Mouse (Mus musculus) urinary bladder, adult 2 months (tissue): ENCODE data around the gene Snrnp35. TPM values are rescaled to one million over a fixed set of nuclear protein-coding genes. Genes with fewer than 3 reads are reported as not detected.
"Not testable (repeated sequence)": the region's sequence is repeated elsewhere in the genome, so short reads cannot be mapped to it uniquely, and the experiment has no call there.

Source experiments
- DNase-seq: peaks from one replicate; pipeline ENCODE4 v3.0.0; 2022; ENCODE audit warnings: low spot score
- polyA plus RNA-seq: library from polyadenylated mRNA; depleted of rRNA; stranded (reverse); fragments of >200 nt; gene quantifications from 2 replicates; pipeline ENCODE4 v1.2.3, GENCODE M21; 2012

The Snrnp35 gene
- polyA plus RNA-seq, 1 experiment: 7.2 TPM

DNA sequence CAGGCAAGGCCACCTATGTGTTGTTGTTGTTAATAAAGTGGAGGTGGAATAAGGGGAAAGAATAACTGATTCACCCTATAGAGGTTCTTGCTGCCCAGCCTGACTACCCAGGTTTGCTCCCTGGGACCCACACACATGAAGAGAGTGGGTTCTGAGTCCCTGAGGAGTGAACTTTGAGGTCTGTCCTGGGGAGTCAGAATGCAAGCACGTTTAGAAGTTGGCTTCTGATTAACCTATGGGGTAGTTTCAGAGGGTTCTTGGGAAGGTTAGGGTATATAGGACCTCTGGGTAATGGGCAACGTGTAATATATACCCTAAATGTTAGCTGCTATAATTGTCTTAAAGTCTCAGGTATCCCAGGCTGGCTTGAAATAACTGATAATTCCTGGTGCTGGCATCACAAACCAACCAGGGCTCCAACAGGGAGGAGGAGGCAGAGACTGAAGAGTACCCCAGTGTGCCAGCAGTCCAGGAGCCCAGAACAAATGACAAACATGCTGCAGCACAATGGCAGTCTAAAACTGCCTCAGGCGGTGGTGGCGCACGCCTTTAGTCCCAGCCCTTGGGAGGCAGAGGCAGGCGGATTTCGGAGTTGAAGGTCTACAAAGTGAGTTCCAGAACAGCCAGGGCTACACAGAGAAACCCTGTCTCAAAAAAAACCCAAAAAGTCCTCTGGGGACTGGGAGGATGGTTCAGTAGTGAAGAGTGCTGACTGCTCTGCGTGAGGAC is 20.5 kb upstream of the Snrnp35 start:
- no peak for DNase-seq

DNA sequence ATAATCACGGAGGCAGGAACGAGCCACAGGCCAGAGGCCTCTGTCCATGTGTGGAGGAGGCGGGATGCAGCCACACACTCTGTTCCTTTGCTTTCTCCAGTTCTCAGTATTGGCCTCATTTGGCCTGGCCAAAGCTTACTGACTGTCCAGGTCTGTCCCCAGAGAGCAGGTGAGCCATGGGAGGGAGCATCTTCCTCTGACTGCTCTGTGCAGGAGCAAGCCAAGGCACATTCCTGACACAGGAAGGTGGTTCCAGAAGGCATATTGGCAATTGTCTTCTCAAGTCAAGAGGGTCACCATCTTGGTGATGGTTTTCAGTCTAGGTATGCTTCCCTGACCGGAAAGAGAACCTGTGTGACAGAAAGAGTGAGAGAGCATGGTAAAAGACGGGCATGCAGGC is 19.5 kb upstream of the Snrnp35 start:
- DNase-seq: no peak

DNA sequence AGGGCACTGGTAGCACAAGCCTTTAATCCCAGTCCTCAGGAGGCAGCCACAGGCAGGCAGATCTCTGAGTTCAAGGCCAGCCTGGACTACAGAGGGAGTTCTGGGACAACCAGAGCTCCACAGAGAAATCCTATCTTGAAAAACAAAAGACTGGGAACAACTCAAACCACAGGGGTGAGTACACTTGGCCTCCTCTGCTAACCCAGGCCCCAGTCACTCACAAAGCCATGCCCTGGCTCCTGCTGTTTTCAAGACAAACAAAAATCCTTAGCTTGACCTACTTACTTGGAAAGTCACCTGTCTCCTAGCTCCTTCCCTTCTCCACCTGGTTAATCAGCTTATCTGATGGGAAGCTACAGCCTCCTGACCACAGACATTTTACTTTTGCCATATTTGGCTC is 18.0 kb upstream of the Snrnp35 start:
- DNase-seq: no peak

DNA sequence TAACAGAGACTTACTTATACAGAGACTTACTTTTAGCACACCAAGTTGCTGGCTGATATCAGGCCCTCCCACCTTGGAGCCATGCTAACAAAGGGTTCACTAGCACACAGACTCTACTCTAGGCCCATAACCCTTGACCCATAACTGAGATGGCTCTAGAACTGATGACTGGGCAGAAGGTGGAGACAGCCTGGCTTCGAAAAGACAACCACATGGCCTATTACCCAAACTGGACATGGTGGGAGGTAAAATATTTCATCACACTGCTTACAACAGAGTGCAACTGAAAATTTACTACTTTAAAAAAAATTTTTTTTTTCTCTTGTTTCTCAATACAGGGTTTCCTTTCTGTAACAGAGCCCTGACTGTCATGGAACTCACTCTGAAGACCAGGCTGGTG is 15.2 kb upstream of the Snrnp35 start:
- DNase-seq: no peak

DNA sequence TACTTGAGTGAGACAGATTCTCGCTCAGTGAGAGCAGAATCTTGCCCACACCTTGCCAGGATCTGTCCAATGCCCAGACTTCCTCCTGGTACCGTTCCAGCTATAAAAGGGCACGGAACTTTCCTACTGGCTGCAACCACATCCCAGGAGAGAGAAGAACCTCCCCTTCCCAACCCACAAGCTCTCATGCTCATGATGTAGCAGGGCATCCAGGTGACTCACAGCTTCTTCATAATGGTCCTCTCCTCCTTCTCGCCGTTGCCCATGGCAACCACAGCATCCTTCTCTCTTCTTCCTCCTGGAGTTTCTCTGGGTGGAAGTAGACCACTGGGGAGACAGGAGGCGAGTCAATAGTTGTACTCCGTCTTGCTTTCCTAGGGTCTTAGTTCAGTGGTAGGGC is 14.6 kb upstream of the Snrnp35 start:
- no peak for DNase-seq

DNA sequence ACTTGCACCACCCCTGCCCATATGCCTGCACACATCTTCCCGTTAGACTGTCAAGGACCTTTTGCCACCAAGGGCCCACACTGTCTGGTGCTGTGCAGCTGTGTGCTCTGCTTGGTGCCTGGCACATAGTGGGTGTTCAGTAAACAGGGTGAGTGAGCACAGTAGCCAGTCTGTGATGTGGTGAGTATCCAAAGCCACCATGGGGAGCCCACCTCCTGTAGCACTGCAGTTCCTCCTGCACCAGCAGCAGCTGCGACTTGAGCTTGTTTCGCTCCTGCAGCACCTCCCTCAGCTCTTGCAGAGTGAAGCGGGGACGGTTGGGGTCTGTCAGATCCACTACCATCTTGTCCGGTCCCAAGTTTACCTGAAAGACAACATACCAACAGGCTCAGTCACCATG is 13.4 kb upstream of the Snrnp35 start:
- no peak for DNase-seq

DNA sequence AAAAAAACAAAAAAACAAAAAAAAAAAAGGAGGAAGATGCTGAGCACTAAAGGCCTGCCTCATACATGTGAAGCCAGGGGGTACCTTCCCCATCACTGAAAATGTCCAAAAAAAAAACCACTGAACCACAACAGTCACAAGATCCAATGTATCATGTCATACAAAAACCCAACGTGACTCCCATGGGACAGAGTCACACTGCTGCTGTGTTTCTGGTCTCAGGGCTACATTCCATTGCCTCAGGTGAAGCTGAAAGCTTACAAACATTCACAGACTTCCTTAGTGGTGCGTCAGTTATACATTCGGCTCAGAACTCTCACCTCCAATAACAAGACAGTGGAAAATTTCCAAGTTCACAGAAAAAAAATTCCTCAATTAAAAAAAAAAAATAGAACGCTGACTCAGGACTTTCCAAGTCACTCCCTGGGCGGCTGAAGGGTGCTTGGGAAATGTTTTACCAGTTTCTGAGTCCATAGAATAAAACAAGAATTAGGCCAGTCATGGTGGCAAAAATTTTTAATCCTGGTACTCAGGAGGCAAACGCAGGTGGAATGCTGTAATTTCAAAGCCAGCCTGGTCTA is 12.3 kb upstream of the Snrnp35 start:
- DNase-seq: no peak

DNA sequence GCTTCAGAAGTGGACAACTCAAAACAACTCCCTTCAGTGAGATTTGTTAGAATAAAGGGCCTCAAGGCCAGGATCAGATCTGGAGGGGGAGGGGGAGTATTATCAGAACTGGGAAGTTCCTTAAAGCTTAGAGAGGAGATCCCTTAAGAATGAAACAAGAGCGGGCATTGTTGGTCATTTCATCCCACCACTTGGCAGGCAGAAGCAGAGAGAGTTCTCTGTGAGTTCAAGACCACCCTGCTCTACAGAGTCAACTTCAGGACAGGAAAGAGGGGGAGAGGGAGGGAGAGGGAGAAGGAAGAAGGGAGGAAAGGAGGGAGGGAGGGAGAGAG is 4.1 kb upstream of the Snrnp35 start:
- DNase-seq: no peak

DNA sequence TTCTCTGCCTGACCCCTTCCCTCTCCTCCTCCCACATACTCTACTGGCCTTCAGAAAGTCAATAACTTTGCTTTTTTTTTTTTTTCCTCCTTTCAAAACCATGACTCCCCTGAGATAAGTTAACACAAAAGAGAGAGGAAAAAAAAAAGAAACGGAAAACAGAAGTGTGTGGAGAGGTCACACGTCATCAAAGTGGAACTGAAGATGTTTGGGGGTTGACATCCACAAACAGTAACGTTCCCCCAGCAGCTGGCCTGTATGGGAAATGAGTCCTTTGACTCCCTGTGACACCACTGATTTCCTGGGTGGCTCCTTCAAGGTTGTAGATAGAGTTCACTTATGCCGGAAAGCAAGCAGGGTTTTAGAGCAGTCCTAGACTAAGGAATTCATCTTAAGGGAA is 2.8 kb upstream of the Snrnp35 start:
- DNase-seq: no peak

DNA sequence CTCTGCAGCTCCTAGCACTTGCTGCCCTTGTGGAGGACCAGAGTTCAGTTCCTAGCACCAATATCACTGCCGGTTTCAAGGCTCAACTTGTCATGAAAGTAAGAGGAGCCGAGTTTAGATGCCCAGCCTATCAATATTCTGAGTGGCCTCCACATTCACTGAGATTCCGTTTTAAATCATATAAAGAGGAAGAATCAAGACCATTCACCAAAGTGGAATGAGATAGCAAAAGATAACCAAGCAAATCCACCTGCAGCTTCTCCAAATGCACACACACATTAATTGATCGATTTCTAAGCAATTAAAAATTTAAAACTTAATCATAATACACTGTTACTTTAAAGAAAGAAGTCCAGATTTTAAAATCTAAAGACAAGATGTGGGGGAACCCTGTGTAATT is 1.2 kb upstream of the Snrnp35 start:
- DNase-seq: no peak

DNA sequence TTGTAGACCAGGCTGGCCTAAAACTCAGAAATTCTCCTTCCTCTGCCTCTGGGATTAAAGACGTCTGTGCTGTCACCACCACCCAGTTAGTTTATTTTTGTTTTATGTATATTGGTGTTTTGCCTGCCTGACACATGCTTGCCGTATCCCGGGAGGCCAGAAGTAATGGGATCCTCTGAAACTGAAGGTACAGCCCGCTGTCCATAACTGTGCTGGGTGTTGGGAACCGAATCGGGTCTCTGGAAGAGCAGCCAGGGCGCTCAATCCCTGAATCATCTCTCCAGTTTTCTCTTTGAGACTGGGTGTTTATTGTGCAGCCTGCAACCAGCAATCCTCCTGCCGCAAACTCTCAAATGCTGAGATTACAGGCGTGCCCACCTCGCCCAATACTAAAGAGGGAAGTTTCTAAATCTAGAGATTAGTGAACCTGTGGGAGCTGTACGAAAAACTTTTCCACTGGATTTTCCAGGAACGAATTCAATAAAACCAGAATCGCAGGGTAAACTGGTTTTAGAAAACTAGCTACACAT is 433 bp upstream of the Snrnp35 start:
- no peak for DNase-seq

DNA sequence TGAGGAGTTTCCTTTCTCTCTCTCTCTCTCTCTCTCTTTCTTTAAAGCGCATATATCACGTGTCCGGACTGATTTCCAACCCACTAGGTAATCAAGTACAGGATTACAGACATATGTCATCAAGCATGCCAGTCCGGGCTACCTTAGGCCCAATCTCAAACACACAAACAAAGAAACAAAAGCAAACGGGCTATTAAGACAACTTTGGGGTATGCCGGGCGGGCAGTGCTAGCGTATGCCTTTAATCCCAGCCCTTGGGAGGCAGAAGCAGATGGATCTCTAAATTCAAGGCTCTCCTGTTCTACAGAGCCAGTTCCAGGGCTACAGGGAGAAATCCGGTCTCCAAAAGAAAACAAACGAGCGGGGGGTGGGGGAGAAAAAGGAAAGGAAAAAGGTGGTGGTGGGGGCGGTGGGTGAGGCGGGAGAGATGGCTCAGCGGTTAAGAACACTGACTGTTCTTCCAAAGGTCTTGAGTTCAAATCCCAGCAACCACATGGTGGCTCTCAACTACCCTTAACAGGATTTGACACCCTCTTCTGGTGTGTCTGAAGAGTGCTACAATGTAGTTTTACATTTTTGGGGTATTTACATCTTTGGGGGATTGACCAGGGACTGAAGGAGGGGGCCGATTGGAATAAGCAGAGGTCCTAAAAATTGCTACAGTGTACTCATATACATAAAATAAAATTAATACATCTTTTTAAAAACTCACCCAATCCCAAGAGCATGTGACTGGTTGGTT is 892 bp downstream of the Snrnp35 start:
- DNase-seq: no peak

DNA sequence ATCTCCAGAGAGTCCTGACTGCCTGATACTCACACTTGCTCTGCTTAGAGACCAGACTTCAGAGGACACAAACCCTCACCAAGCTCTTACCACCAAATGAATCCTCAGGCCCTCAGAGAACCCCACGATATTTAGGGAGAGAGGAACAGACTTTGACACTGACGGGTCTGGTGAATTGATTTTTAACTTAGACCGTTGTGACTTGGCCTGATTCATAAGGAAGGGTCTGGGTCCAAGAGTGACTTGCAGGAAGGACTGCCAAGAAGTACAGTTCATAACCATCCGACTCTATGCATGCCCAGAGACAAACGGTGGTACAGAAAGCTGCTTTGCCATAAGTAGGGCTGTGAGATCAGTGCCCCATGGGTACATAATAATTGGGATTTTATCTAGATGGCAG is 2.7 kb downstream of the Snrnp35 start:
- no peak for DNase-seq

DNA sequence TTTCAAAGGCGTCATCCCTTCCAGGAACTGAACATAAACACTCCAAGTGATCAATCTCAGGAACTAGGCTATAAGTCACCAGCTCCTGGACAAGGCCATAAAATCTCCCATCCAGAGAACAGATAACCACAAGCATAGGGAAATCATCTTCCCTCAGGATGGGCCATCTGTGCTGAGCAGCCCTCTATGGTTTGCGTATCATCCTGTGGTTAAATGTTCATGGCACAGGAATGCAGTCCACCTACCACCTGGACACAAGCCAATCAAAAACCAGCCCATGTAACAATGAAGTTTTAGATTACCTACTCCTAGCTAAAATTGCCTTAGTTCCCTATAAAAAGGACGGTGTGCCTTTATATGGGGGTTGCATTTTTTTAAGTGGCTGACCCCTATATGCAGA is 6.0 kb downstream of the Snrnp35 start:
- DNase-seq: no peak

DNA sequence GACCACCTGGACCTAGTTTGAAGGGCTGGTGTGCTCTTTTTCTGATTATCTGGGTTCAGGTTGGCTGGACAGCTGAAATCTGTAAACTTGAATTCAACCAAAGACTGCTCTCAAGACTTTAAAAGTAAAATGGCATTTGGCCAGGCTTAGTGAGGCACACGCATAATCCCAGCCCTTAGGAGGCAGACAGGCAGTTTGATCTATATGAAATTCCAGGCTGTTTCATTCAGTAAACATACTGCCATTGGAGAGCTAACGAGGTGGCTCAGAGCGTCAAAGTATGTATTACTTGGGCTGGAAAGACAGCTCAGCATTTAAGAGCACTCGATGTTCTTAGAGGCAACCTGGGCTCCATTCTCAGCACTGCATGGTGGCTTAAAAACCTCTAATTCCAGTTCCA is 8.8 kb downstream of the Snrnp35 start:
- no peak for DNase-seq

DNA sequence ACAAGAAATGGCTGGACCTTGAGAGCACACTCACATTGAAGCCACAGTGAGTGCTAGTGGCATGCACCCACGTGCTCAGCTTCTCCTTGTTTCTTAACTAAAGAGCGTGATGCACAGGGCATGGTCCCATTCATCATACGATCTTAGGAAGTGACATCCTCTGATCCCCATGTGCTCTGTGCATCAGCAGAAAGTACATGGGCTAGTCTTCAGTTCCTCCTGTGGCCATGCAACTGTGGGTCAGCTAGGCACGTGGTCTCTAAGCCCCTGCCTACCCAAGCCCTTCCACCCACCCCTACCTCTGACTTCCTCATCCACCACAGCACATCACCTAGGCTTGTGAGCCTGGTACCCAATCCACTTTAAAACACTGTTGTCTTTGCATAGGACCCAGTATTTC is 9.7 kb downstream of the Snrnp35 start:
- DNase-seq: no peak

DNA sequence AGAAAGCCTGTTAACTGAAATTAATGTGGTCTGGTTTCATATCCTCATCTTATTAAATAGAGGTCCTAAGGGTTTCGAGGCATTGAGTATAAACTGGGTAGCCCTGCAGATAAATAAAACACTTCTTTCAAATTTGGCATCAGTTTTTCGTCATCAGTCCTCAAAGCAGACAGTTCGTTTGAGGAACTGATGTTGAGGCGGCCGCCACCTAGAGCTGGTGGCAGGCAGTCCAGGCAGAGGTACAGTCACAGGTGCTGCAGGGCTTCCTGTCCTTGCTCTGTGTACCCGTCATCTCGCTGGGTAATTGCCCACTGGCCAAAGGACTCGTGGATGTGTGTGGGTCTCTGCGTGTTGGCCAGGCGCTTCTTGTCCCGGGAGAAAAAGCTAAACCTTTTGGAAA is 10.5 kb downstream of the Snrnp35 start:
- DNase-seq: no peak

DNA sequence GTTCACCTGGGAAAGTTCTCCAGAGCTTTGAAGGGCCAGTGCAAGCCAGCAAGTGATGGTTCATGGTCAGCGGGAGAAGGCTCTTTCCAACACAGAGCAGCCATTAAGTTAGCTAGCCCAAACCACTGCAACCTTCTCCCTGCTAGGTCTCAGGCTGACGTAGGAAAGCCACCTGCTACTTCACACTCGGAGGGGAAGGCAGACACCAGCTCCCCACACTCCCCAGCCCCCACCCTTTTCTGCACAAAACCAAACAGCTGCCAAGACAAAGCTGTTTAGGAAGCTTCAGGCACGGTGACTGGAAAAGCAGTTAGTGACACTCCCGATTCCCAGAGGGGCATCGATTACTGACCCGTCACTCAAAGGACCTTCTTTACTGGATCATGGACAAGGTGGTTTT is 12.6 kb downstream of the Snrnp35 start:
- DNase-seq: no peak

DNA sequence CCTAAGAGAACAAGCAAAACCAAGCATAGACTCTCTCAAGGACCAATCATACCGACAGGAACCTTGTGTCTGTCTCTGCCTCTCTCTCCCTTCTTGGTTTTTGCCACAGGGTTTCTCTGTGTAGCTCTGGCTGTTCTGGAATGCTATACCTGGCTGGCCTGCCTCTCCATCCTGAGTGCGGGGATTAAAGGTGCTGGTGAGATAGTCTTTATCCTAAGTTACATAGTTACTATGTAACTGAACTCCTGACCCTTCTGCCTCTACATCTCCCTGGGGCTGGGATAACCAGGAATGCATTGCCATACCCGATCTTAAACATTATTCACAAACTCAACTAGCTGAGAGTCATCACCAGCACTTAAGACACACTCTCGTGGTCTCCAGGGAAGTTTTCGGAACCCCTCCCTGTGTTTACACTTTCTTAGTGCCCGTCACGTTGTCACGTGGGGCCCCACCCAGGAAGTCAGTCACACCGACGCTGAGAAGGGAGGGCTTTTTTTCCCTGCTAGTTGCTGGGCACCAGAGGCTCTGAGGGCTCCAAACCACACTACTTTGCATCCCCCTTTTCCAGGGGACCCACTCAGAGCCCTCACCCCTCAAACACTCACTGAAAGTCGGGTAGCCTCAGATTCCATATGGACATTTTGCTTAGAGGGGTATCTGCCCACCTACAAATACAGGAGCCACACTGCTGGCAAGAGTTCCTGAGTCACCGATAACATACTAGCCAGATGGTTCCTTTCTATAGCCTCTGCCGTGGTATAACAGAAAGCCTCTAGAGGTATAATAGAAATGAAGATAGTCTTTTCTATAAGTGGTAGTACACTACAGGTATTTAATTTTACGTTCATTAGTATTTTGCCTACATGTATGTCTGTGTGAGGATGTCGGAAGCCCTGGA is 13.9 kb downstream of the Snrnp35 start:
- no peak for DNase-seq

DNA sequence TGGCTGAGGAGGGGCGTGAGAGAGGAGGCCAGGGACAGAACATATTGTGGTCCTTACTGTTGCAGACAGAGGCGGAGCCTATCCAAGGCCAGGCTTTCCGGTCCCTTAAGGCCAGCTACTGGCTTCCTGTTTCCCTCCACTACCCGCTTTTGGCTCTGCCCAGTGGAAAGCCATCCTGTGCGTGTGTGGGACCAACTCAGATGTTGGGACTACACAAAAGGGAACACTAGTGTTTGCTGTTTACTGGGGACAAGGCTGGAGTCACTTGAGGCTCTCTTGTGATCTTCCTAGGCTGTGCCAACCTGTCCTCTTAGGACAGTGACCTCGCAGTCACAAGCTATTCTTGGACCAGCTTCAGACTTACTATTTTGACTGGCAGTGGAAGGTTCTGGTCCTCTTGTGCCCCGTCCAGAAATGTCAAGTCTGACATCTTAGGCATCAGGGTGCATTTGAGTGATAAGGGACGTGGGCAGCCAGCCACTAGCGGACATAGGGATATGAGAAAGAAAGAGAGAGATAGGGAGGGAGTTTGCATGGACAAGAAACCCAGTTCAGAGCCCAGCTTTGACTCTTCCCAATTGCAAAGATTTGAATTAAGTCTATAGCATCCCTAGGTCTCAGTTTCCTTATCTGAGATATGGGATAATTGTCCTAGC is 15.4 kb downstream of the Snrnp35 start:
- DNase-seq: no peak

DNA sequence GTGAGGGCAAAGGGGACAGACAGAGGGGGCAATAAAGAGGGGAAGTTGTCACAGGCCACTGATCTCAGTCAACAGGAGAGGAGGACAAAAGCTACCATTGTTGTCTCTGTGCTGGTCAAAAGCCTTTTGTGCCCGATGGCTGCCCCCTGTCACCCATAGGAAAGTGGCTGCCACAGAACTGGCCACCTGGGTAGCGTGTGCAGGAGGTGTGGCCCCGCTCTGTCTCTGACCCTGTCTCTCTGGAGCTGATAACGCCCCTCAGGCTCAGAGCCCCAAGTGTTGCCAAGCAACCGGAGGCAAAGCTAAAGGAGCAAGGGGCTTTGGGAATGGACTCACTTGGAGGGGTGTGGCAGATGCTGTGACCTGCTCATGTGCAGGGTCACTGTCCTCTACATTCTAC is 16.1 kb downstream of the Snrnp35 start:
- DNase-seq: no peak

DNA sequence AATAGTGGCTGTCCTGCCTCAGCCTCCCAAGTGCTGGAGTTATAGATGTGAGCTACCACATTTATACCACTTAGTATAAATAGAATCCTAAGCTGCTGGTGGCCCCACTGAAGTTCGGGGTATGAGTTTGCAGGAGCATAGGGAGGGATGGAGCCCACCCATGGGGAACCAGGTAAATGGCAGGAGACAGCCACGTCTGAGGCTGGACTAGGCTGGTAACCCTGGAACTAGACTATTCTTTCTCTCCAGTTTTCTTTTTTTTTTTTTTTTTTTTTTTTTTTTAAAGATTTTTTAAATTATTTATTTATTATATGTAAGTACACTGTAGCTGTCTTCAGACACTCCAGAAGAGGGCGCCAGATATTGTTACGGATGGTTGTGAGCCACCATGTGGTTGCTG is 17.1 kb downstream of the Snrnp35 start:
- DNase-seq: not testable (repeated sequence)
